Mouse (Mus musculus) midbrain, embryonic 11.5 days (tissue): Measurements from ENCODE around the gene Mphosph9. TPM values are rescaled to one million over a fixed set of nuclear protein-coding genes. Genes with fewer than 3 reads are reported as not detected.
A peak's percentile ranks its signal among the peaks of the same experiment; 100 is the strongest.
"Not testable (repeated sequence)": the region's sequence is repeated elsewhere in the genome, so short reads cannot be mapped to it uniquely, and the experiment has no call there.

ENCODE experiments used
- ATAC-seq: fragments of 200-750 bp; cut with Nextera tagmentation; 2 replicates; pipeline ENCODE4 v1.8.0; 2017; ENCODE audit warnings: moderate TSS enrichment, moderate library complexity; ENCODE audit not compliant: low FRiP score
- DNase-seq: peaks from one replicate; pipeline ENCODE4 v3.0.0; 2015; ENCODE audit warnings: low spot score; ENCODE audit errors: missing footprints
- H3K27ac ChIP-seq: fragments of 300-500 bp; sonication (generic); 2 replicates; pipeline ENCODE4 v1.5.1; 2014; ENCODE audit warnings: low read depth, low read length
- H3K27me3 ChIP-seq: fragments of 300-500 bp; sonication (generic); 2 replicates; pipeline ENCODE4 v1.6.1; 2014; ENCODE audit warnings: mild to moderate bottlenecking, low read length, moderate library complexity, mixed read lengths; ENCODE audit not compliant: control insufficient read depth, insufficient read depth
- H3K36me3 ChIP-seq: fragments of 300-500 bp; sonication (generic); 2 replicates; pipeline ENCODE4 v1.6.1; 2014; ENCODE audit warnings: mild to moderate bottlenecking, low read length, moderate library complexity, mixed read lengths; ENCODE audit not compliant: control insufficient read depth, insufficient read depth
- H3K4me1 ChIP-seq: fragments of 300-500 bp; sonication (generic); 2 replicates; pipeline ENCODE4 v1.6.1; 2014; ENCODE audit warnings: low read length; ENCODE audit not compliant: control insufficient read depth, insufficient read depth
- H3K4me2 ChIP-seq: fragments of 300-500 bp; sonication (generic); 2 replicates; pipeline ENCODE4 v1.6.1; 2014; ENCODE audit warnings: mild to moderate bottlenecking, moderate library complexity
- H3K4me3 ChIP-seq: fragments of 300-500 bp; sonication (generic); 2 replicates; pipeline ENCODE4 v1.5.1; 2014; ENCODE audit warnings: low read depth, low read length
- H3K9ac ChIP-seq: fragments of 300-500 bp; sonication (generic); 2 replicates; pipeline ENCODE4 v1.6.1; 2014; ENCODE audit warnings: low read length
- H3K9me3 ChIP-seq: fragments of 300-500 bp; sonication (generic); 2 replicates; pipeline ENCODE4 v1.6.1; 2016; ENCODE audit warnings: low read length; ENCODE audit not compliant: control insufficient read depth
- WGBS: fragments of 180-500 bp; shearing (Covaris S2); extraction: QIAGEN DNeasy Blood & Tissue Kit; methylation state at CpG from one replicate; pipeline ENCODE4 v1.1.7; 2014; 5-methylcytosine and 5-hydroxymethylcytosine counted together
- polyA plus RNA-seq: library from polyadenylated mRNA; unstranded; fragments of >200 nt; fragmentation: Nextera tagmentation; extraction: Ambion mirVana; gene quantifications from 2 replicates; pipeline ENCODE4 v1.2.1, GENCODE M21; 2014

Gene Mphosph9
- polyA plus RNA-seq: 12.3 and 13.6 TPM in 2 replicates

DNA sequence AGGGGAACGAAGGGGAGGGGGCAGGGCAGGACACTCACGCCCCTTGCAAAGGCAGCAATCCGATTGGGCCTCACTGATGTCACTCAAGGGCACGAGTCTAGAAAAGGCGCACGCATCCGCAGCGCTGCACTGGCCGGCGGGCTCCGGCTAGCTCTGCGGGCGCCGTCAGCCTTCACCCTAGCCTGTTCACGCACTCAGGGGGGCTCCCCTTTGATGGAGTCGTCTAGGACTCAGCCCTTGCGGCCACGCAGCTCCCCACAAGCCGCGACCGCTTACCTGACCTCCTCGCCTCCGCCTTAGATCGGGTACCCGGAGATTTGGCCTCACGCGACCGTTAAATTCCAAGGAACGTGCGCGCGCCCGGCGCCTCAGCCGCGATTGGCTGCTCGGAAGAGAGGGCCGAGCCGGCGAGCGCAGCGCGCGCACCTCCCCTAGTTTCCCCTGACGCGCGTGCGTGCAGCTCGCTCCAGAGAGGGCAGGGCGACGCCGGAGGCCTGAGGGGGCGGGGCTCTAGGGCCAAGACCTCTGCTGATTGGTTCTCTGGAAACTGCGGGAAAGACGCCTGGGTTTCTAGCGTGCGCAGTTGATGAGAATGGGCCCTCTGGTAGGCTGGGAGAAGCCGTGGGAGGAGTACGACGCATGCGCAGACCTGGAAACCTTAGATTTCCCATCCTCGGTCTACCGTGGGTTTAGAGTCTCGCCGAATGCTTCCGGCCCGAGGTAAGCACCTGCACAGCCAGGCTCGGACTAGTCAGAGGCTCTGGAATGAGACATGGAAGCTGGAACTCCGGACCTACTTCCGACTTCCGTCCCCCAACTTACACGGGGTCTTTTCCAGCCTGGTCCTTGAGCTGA, at the start of gene Mphosph9, which contains the start of gene 2810006K23Rik:
Gene Mphosph9 (minus strand): TSS at position 463 of the 855 bp plus-strand sequence.
Gene 2810006K23Rik (plus strand): TSS at position 580 of the 855 bp plus-strand sequence.
- ATAC-seq (peak; percentile 98), DNase-seq (peak; percentile 100)
- peak within 1 kb of the TSS; percentile 86 for H3K9ac ChIP-seq
- peak within 1 kb of the TSS; percentile 95 for H3K27ac ChIP-seq
- WGBS: under 1% methylated on average over 69 of the region's 72 CpGs
- peak within 1 kb of the TSS; percentile 83 for H3K4me2 ChIP-seq
- no peaks in the 10 kb centered on the region for H3K27me3 ChIP-seq
- H3K4me3 ChIP-seq: peak within 1 kb of the TSS; percentile 73
- no peaks in the 10 kb centered on the region for H3K9me3 ChIP-seq
- peaks cover 4% of the 10 kb centered on the region; the same call in 1 of the 2 replicates for H3K36me3 ChIP-seq
- H3K4me1 ChIP-seq: peaks cover 14% of the 10 kb centered on the region

DNA sequence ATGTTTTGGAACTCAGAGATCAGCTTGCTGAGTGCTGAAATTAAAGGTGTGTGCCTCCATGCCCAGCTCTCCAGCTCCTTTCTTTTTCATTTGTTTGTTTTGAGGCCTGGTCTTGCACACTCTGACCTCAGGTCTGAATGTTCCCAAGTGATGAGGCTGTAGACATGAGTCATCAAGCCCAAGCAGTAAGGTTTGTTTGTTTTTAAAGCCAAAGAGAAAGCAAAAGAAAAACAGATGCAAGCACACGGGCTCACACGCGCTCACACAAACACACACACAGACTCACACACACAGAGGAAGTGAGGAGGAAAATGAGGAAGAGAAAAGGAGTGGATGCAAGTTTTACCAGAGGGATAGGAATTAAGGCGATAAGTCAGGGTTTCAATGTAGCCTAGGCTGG, 49.4 kb upstream of the Mphosph9 start:
- Histone ChIP-seq H3K4me2 (no peak overlapping the region), H3K27ac (no peak overlapping the region), H3K9ac (no peak overlapping the region), H3K4me1 (no peaks in the 10 kb centered on the region), H3K27me3 (no peaks in the 10 kb centered on the region), H3K4me3 (no peak overlapping the region), H3K36me3 (peaks cover 31% of the 10 kb centered on the region), H3K9me3 (no peaks in the 10 kb centered on the region)
- no peak for DNase-seq
- ATAC-seq: no peak
- WGBS: 93% methylated on average over 4 of the region's 4 CpGs

DNA sequence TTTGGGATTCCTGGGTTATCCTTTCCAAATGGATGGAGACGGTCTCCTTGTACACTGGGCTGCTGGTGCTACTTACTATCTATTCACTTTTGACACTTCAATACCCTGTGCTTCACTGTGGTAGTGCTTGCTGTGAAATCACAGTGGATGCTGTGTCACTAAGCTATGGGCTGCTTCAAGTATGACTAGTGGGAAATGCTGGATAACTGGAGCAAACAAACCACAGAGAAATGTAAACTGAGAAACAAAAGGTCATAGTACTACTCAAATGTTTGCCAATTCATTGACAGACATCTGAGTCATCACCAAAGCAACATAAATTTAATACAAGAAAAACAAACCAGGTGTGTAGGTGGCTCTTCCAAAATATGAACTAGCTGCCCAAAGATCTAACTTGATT, 48.6 kb upstream of the Mphosph9 start:
- peaks cover 29% of the 10 kb centered on the region for H3K36me3 ChIP-seq
- 90% methylated on average over 1 of the region's 1 CpGs for WGBS
- no peak for DNase-seq

DNA sequence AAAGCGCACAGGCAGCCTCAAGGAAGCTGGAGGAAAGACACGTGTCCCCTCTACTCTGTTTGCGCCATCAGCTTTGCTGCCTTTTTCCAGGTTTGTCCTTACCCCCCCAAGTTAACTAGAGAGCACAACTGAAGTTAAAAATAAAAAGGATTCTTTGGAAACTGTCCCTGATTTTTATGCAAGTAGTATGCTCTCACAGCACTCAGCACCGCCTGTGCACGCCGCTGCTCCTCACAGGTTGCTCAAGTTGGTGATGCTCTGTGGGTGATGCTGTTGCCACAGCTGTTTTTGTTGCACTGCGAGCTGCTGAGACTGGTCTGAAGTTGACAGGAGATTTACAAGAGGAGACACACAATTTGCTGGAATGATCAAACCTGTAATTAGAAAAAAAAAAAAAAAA, 46.5 kb upstream of the Mphosph9 start:
- Histone ChIP-seq H3K9me3 (no peaks in the 10 kb centered on the region), H3K27me3 (no peaks in the 10 kb centered on the region), H3K4me3 (no peak overlapping the region), H3K27ac (no peak overlapping the region), H3K4me2 (no peak overlapping the region), H3K4me1 (no peaks in the 10 kb centered on the region), H3K9ac (no peak overlapping the region), H3K36me3 (peaks cover 25% of the 10 kb centered on the region)
- 96% methylated on average over 7 of the region's 7 CpGs for WGBS
- DNase-seq: no peak
- no peak for ATAC-seq

More for the DNA sequence above, 48.6 kb upstream of the Mphosph9 start:
- H3K27ac ChIP-seq: no peak overlapping the region
- no peaks in the 10 kb centered on the region for H3K27me3 ChIP-seq
- H3K4me2 ChIP-seq: no peak overlapping the region
- no peak overlapping the region for H3K4me3 ChIP-seq
- ATAC-seq: no peak
- no peak overlapping the region for H3K9ac ChIP-seq
- no peaks in the 10 kb centered on the region for H3K4me1 ChIP-seq
- H3K9me3 ChIP-seq: no peaks in the 10 kb centered on the region

DNA sequence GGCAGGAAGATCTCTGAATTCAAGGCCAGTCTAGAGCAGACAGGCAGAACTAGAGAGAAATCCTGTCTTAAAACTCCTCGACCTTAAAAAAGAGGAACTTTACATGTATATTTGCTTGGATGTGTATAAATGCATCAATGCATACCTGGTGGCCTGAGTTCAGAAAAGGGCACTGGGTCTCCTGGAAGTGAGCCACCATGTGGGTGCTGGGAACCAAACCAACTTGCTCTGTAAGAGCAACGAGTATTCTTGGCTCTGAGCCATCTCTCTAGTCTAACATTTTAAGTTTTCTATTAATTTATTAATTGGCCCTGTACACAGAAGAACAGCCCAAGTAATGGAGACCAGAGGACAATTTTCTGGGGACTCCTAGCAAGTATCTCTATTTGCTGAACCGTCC, 38.9 kb upstream of the Mphosph9 start:
- no peak for ATAC-seq
- Histone ChIP-seq H3K4me2 (no peak overlapping the region), H3K36me3 (peaks cover 3% of the 10 kb centered on the region; the same call in 1 of the 2 replicates), H3K4me3 (no peak overlapping the region), H3K4me1 (no peaks in the 10 kb centered on the region), H3K9ac (no peak overlapping the region), H3K27ac (no peak overlapping the region), H3K27me3 (no peaks in the 10 kb centered on the region), H3K9me3 (no peaks in the 10 kb centered on the region)
- 89% methylated on average over 3 of the region's 3 CpGs for WGBS
- DNase-seq: no peak

DNA sequence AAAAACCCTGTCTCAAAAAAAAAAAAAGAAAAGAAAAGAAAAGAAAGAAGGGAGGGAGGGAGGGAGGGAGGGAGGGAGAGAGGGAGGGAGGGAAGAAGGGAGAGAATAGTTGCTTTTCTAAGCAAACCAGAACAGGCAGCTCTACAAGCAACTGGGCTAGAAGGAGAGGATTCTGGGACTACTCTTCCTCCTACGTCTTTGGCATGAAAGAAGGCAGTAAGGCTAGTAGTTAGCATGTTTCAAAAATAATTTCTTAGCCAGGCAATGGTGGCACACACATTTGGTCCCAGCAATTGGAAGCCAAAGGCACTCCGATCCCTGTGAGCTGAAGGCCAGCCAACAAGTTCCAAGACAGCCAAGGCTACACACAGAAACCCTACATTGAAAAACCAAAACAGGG, 38.0 kb upstream of the Mphosph9 start:
- no peaks in the 10 kb centered on the region for H3K4me1 ChIP-seq
- no peak overlapping the region for H3K27ac ChIP-seq
- no peak for DNase-seq
- no peak for ATAC-seq
- no peaks in the 10 kb centered on the region for H3K36me3 ChIP-seq
- H3K9ac ChIP-seq: no peak overlapping the region
- no peaks in the 10 kb centered on the region for H3K27me3 ChIP-seq
- H3K4me3 ChIP-seq: no peak overlapping the region
- H3K4me2 ChIP-seq: no peak overlapping the region
- 92% methylated on average over 2 of the region's 2 CpGs for WGBS
- H3K9me3 ChIP-seq: no peaks in the 10 kb centered on the region

DNA sequence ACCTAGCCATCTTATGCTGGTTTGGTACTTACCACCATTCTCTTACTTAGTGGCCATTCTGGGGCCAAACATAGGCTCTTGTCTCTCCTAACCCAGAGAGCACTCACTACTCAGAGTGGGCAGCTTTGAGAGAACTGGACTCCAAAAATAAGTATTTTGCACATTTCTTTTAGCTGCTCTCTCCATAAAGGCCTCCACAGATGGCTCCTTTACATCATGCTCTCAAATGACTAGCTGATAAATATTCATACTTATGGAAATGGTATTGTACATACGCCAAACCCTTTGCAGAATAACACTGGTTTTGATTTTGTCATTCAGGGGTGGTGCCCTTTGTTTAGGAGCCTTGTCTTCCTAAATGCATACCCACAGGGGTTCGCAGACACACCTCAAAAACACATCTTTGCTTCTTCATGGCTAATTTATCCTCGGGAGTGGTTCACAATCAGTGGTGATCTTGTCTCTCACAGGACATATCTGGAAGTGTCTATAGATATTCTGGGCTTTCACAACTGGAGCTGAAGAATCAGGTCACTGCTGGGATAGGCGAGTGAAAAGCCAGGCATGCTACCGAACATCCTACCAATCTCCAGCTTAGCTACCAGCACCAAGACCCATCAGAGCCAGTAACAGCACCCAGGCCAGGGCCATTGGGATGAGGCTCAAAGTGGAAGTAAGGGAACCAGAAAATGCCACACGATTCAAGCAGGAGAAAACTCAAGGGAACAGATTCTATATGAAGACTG, 36.6 kb upstream of the Mphosph9 start:
- no peak for ATAC-seq
- Histone ChIP-seq H3K27me3 (no peaks in the 10 kb centered on the region), H3K4me2 (no peak overlapping the region), H3K9me3 (no peaks in the 10 kb centered on the region), H3K27ac (no peak overlapping the region), H3K9ac (no peak overlapping the region), H3K4me3 (no peak overlapping the region), H3K4me1 (no peaks in the 10 kb centered on the region), H3K36me3 (no peaks in the 10 kb centered on the region)
- no peak for DNase-seq
- 90% methylated on average over 6 of the region's 6 CpGs for WGBS

DNA sequence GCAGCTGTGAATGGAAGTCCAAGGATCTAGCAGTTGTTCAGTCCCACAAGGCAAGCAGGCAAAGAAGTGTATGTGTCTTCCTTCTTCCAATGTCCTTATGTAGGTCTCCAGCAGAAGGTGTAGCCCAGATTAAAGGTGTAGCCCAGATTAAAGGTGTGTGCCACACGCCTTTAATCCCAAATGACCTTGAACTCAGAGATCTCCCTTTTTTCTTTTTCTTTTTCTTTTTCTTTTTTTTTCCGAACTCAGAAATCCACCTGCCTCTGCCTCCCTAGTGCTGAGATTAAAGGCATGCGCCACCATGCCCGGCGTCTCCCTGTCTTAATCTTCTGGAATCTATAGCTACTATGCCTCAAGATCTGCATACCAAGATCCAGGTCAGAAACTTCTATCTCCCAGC, 35.2 kb upstream of the Mphosph9 start, which contains the start of gene Cdk2ap1:
Gene Cdk2ap1 (minus strand): TSS at position 101 of the 400 bp plus-strand sequence.
- H3K4me2 ChIP-seq, DNase-seq, ATAC-seq, H3K9ac ChIP-seq, H3K9me3 ChIP-seq, H3K36me3 ChIP-seq, H3K4me1 ChIP-seq, H3K27me3 ChIP-seq, H3K4me3 ChIP-seq, H3K27ac ChIP-seq: not testable (repeated sequence)
- WGBS: 90% methylated on average over 5 of the region's 5 CpGs

DNA sequence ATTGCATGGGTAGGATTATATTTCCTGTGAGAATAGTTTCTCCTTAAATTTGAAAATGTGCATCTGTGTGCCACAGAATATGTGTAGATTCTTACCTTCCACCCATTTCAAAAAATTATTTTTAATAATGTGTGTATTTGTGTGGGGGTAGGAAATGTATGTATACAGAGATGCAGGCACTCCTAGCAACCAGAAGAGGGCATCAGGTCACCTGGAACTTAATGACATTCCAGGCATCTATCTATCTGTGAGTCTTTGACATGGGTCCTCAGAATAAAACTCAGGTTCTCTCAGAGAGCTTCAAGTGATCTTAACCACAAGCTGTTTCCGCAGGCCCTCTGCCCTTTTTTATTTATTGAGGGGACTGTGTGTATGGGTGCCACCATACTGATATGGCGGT, 31.9 kb upstream of the Mphosph9 start:
- no peak for DNase-seq
- Histone ChIP-seq H3K4me1 (peaks cover 4% of the 10 kb centered on the region; the same call in 1 of the 2 replicates), H3K4me3 (no peak overlapping the region), H3K36me3 (no peaks in the 10 kb centered on the region), H3K9ac (no peak overlapping the region), H3K27ac (no peak overlapping the region), H3K27me3 (no peaks in the 10 kb centered on the region), H3K4me2 (no peak overlapping the region), H3K9me3 (no peaks in the 10 kb centered on the region)
- WGBS: 85% methylated on average over 2 of the region's 2 CpGs
- no peak for ATAC-seq
